Mouse (Mus musculus) skeletal muscle tissue, adult 2 months (tissue): ENCODE measurements around the gene Rab37.
A peak's percentile ranks its signal among the peaks of the same experiment; 100 is the strongest.

Source experiments
- DNase-seq: peaks from one replicate; pipeline ENCODE4 v3.0.0-alpha.2; 2012; ENCODE audit warnings: low read depth, low spot score

Gene Rab37

DNA sequence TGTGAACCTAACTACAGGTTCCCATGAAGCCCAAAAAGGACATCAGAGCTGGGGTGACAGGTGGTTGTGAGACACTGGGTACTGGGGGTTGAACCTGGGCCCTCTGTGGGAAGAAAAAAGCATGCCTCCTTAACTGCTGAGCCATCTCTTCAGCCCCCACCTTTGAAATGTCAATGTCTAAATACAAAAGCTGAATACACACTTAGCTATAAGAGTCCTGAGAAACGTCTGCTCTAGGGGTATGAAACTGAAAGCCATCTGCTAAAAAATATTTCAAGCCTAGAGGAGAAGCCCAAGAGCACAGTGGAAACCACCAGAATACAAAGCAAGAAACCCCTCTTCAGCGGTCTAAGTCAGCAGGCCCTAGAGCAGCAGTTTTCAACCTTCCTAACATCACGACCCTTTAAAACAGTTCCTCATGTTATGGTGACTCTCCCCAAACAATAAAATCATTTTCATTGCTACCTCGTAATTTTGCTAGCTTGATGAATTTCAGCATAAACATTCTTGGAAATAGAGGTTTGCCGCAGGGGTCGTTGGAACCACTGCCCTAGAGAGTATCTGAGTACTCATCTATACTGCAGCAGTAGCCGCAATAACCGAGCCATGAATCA lies 40.6 kb downstream of the Rab37 start:
- no peak for DNase-seq

DNA sequence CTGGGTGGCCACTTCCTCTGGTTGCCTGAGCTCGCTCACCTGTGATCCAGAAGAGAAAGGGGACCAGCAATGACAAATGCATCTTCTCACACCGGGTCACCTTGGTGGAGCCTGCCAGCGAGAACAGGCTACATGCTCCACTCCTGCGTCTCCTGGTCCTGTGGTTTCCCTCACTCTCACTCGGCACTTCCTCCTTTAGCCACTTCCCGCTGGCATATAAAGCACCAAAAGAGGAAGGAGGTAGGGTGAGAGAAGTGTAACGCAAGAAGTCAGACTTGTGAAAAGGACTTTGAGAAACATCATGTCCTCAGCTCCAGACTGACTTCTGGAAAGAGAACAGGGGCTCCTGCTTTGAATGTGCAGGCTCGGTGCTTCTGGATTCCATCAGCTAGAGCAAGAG lies 42.6 kb downstream of the Rab37 start, which contains the start of gene Cd300lf:
Cd300lf (minus strand) TSS at position 193 of the 400 bp plus-strand sequence.
- no peak for DNase-seq

DNA sequence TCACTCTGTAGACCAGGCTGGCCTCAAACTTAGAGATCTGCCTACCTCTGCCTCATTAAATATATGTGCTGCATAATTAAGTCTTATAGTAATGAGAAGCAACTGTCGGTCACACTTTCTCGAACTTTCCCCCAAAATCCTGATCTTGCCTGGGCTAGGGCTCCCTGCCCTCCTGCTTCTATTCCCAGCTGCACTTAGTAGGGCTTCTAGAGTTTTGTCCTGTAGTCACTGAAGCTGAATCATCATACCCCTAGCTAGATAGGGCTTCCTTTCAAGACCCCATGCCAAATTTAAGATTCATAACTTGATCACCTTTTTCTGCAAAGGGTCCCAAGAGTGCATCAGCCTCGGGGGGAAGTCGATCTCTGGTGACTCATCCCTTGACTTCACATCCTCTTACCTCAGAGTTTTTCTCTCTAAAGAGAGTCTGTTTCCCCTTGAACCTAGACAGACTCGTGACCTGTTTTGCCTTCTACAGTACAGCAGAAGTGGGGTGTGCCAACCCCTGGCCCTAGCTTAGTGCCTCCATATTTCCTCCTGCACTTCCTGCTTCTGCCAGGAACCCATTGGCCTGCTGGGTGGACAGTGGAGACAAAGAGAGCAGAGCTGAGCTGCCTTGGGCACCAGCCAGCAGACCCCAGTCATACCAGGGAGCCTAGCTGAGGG lies 47.5 kb downstream of the Rab37 start:
- DNase-seq: no peak

DNA sequence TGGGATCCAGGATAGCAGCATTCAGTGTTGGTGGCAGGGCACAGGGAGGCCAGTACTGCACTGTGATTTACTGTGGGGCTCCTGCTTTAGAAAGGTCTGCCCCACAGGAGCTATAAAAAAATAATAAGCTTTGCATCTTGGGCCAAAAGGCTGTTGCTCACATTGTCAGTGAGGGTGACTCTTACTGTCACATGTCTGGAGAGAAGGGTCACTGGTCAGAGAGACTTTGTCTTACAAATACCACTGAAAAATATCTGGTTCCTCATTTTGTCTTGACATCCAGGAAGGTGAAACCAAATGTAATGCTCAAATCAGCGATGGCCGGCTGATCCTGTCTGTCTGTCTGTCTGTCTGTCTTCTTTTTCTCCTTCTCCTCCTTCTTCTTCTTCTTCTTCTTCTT lies 50.7 kb downstream of the Rab37 start:
- no peak for DNase-seq

DNA sequence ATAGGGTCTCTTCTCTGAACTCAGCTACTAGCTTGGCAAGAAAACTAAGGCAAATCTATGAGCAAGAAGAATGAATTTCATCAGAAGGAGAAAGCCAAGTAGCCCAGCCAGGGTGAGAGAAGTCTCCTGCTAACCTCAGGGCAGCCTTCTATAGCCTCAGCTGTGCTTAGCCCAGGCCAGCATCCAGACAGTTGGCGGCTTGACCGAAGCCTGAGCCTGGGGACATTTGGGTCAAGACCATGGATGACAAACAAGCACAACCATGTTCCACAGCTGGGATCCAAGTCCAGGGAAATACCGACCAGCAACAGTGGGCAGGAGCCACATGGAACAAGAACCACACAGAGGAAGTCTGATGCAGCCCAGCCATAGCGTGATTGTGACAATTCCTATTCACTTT lies 56.6 kb downstream of the Rab37 start:
- DNase-seq: no peak

DNA sequence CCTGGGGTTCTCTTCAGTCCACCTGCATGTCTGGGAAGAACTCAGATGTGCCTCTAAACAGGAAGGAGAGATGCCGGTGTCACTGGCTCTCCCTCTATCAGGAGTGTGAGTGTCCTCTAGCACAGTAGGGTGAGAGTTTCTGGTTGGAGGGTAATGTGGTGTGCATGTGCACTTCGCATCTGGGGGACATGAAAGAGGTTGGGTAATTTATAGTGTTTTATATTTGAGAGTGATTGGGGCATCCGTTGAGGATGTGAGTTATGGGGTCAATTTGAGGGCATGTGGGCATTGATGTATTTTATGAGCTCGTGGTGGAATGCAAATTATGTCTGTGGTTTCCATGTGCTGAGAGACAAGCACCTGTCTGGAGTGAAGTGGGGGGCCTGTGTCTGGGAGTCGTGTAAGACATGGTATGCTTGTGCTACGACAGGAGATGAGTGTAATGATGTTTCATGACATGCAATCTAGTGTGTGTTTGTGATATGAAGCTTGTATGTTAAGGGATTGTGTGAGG lies 59.6 kb downstream of the Rab37 start:
- DNase-seq: no peak

DNA sequence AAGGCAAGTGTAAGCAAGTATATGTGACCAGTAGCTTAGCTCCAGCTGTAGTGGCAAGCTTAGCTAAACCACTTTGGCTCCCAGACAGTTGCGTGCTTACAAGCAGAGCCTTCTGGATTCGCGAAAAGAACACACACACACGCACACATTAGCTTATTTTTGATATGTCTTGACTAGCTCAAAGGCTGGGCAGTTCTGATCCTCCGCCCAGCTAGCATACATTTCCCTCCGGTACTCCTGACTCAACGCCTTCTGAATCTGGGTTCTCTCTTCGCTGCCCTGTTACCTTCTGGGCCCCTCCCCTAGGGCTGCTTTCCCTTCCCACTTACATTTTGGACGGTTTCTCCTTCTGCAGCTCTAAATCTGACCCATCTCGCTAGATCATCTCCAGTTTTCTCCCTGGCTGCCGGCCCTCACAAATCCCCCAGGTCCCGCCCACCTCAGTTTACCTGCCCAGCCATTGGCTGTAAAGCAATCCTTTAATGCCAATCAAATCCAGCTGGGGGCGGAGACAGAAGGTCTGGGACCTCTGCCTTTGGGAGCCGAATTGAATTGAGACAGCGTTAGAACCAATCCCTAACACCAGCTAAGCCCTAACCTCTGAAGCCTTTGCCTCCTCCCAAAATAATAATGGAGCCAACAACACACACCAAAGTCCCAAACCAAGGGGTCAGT lies 60.7 kb downstream of the Rab37 start:
- DNase-seq: no peak

DNA sequence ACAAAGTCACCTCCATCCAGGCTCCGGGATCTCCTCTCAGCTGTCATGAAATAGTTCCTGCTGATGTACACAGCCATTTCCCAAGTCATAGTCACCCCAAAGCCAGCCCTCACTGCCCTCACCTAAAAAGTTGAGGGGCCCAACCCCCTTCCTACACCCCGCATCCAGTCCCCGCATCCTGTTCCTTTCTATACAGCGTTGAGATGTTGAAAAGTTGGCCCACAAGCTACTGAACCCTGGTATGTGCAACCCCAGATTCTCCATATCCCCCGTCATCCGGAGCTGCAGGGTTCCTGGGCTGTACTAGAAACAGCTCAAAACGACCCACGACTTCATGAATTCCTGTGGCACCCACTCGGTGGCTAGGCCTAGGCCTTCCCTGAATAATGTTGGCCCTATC lies 61.9 kb downstream of the Rab37 start:
- DNase-seq: no peak

DNA sequence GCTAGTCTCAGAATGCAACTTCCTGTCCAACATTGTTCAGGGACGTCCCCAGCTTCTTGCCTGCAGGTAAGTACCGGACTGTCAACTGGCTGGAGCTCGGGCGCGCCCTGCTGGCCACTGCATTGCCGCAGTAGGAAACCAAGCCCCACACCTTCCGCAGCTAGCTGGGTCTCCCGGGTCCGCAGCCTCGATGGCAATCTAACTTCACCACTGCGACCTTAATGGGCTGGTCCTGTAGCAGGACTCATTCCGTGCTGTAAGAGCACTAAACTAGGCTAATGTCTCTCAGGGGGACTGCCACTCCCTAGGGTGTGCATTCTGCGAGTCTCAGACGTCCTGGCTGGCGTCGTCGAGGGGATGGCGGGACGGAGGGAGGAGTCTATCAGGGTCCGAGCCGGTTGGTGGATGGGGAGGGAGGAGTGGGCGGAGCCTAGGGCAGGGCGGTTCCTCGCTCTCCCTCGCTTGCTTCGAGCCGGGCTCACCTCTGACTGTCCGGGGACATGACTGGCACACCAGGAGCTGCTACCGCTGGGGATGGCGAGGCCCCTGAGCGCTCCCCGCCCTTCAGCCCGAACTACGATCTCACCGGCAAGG lies 62.6 kb downstream of the Rab37 start:
- no peak for DNase-seq

DNA sequence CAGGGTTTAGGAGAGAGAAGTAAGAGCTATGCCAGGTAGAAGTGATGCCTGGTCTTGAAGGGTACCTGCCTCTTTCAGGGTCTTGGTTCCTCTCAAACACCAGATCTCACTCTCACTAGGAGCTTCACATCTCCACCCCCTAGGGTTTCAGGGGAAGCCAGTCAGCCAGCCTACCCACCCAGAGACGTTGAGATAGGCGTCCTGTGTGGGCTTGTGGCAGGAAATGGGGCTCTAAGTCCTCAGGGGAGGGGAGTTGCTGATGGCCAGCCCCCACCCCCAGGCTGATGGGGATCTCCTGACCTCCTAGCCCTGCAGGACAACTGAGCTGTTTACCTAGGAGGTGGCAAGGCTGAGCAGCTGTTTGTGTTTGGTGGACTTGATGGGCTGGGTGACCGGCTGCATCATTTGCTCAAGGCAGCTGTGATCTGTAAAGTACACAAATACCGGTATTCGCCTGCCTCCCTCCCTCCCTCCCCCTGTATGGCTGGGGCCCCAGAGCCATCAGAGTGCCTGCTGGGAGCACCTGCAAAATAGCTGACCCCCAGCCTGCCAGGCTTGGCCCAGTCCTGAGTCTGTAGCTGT lies 63.9 kb downstream of the Rab37 start:
- no peak for DNase-seq

DNA sequence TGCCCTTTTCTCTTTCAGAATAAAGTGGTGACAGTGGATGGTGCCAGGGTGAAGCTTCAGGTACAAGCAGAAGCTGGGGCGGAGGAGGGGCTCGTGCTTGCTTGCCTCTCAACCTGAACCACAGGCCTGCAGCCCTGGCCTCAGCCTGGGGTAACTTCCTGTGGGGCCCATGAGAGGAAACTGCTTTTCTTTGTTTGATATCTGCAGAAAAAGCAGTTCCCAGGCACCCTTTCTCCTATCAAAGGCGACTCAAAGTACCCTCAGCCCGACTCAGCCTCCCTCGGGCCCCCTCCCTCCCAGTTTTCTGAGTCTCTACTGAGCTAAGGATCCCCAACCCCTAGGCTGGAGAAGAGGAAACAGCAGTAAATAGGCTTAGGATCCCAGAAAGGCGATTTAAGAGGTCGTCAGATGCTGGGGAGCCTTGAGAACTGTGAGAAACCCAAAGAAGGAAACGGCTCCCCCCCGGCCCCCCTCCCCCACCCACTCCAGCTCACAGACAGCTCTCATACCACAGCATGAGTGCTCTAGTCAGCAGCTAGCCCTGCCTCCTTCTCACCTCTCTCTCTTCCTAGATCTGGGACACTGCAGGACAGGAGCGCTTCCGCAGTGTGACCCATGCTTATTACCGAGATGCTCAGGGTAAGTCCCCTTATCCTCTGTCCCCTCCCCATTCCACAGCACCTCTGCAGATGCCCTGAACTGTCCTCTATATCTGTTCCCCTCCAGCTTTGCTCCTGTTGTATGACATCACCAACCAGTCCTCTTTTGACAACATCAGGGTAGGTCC lies 66.9 kb downstream of the Rab37 start:
- DNase-seq: no peak

DNA sequence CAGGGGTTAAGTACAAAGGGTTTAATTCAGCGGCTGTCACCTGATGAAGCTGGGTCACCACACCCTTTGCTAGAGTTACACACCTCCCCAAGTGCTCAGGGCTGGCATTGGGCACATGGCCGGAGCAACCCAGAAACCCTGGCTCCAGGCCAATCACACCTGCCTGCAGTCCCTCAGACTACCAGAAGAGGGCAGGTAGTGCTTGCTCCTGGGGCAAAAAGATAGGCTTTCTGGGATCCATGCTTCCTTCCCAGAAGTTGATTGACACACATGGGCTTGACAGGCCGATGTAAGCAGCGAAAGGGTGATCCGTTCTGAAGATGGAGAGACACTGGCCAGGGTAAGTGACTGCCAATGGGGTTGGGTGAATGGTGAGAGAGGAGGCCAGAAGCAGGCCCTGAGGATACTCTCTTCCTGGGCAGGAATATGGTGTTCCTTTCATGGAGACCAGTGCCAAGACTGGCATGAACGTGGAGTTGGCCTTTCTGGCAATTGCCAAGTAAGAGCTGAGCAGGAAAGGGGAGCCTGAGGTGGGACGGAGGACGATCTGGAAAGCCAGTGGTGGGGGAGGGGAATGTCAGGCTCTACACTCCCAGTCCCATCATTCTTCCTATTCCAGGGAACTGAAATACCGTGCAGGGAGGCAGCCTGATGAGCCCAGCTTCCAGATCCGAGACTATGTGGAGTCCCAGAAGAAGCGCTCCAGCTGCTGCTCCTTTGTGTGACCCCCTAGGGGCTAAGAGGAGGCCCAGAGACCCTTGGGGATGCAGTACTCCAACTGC lies 69.0 kb downstream of the Rab37 start:
- peak; percentile 61 for DNase-seq

DNA sequence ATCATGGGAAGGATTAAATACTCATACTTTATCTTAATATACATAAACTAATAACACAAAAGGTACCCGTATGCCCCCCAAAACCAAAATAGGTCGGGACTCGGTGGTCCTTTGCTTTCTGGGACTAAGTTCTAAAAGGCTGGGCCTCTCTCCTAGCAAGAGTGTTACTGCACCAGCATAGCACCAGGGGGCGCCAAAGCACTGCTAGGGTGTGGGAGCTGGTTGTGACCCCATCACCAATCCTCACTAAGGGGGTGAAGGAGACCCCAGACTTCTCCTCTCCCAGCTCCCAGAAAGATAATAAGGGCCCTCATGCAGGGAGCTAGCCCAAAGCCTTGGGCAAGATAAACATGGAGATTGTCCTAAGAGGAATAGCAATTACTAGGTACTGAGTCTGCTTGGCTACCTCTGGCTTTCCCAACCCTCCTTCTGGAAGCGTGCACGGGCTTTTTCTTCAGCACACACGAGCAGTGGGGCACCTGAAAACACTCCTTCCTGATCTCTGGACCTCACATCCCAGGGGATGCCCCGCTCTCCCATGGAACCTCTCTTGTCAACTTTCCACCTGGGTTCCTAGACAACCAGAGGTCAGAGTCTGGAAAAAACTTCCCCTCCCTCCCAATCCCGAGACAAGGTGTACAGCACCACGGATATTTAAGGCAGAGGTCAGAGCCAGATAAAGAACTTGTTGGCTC lies 69.8 kb downstream of the Rab37 start:
- DNase-seq: no peak

DNA sequence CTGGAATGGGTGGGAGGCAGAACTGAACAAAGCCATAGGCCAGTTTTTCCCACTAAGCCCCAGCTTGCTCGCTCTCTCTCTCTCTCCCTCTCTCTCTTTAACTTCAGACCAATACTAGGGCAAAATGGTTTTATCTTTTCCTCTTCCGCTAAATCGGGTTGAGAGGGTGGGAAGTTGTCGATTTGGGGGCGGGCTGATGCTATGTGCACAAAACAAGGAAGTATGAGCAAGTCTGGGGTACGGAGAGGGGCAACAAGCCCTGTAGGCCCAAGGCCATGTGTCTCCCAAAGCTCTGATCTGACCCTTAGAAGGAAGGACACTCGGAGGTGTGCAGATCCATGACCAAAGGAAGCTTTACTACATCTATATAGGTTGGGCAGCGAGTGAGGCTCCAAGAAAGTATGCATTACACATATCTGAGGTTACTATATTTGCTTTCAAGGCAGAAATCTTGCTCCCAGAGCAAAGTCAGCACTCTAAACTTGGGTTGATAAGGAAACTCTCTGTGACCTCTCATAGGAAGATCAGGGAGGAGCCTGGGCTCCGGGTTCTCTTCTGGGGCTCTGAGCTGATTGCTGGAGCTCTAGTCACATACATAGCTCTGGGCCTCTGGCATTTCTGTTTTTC lies 70.5 kb downstream of the Rab37 start:
- DNase-seq: no peak

DNA sequence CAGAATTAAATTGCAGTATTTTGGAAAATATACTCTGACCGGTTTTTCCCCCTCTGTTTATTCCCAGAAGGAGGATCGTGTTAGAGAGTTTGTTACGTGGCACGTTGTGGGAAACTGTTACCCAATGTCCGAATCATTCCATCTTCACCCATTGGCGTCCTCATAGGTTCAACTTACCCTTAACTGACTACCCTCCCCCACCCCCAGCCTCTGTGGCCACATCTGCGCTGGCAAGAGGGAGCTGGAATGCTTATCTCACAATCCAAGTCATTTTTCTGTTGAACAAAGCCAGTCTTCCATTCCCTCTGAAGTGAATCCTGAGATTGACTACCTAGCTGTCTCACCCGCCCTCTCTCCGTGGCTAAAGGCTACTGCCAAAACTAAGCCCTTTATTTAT lies 71.0 kb downstream of the Rab37 start:
- no peak for DNase-seq

DNA sequence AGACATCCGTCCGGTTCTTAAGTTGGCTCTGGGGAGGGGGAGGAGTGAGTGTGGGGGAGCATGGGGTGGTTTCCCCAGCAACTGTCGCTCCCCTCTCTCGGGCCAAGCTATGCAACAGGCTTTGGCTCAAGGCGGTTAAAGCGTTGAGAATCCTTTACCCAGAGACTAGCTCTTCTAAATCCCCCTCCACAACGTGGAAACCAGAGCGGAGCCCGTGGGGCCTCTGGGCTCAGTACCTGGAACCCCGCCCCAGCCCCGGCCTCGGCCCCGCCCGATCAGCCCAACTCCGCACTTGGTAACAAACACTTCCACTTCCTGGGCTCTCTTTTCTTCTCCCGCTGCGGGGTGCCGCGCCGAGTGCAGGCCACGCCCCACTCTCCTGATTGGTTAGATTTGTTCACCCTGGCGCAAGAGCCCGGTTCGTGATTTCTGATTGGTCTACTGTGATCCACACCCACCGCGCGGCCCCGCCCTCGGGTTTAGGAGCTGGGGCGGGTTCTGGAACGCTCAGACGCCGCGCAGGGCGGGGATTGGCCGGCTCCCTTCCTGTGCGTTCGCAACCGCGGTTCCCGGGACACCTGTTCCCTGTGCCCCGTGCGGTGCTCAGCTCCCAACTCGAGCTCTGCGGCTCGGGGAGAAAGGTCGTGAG lies 71.7 kb downstream of the Rab37 start, which contains the start of gene Slc9a3r1:
Slc9a3r1 (plus strand) TSS at position 510 of the 649 bp plus-strand sequence.
- peak; percentile 96 for DNase-seq

DNA sequence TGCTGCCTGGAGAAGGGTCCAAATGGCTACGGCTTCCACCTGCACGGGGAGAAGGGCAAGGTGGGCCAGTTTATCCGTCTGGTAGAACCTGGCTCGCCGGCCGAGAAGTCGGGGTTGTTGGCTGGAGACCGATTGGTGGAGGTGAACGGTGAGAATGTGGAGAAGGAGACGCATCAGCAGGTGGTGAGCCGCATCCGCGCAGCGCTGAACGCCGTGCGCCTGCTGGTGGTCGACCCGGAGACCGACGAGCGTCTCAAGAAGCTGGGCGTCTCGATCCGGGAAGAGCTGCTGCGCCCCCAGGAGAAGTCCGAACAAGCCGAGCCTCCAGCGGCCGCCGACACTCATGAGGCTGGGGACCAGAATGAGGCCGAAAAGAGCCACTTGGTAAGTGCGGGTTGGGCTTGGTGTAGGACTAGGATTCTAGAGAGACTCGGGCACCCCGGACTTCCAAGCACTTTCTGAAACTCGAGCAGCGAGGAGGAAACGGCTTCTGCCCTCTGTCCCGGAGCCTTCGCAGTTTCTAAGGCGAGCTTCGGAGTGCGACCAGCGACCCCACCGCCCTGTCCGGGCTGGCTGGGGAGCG lies 72.4 kb downstream of the Rab37 start:
- no peak for DNase-seq

DNA sequence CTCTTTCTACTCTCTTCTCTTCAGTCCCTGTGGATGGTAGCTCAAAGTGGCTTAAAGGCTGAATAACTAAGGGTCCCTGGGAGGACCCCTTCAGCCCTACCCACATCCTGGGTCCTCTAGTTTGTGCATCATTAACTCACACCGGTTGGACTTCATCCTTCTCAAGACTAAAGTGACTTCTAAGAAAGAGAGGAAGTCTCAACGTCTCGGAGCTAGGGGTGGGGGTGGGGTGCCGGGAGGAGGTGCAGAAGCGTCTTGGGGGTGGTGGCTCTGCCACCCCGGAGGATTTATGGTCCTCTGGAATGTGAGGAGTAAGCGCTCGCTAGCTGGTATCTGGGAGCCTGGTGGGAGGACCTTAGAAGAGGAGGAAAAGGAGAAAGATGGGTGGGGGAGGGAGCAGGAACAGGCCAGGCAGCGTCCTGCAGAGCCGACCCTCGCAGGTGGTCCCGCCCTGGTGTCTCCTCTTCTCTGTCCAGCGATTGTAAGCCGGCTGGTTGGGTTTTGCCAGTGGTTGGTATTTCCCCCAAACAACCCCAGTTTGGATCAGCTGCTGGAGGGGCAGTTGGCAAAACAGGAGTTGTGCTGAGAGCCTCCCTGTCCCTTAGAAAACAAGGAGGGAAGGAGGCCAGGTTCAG lies 73.2 kb downstream of the Rab37 start:
- DNase-seq: no peak
